Mouse (Mus musculus): Measurements from ENCODE around the gene Dld. TPM values are rescaled to one million over a fixed set of nuclear protein-coding genes. Genes with fewer than 3 reads are reported as not detected.

The Dld gene
- 475 TPM for polyA plus RNA-seq (2014; fragmentation: Illumina TruSeq; extraction: RNeasy Lipid Tissue Mini Kit (QIAGEN cat#74804))

GRCm38 (mm10) chr12:31350944-31351928 lies at the start of gene Dld:
Gene Dld (minus strand): TSS chr12:31351453.

GRCm38 (mm10) chr12:31390571-31390970 lies 39.3 kb upstream of the Dld start, which contains the start of gene Slc26a3:
Gene Slc26a3 (plus strand): TSS chr12:31390871.

Other genes with a start within 250 kb of the Dld start
- gene Gm6993, start 110.7 kb downstream of the Dld start, polyA plus RNA-seq (2014; fragmentation: Illumina TruSeq; extraction: RNeasy Lipid Tissue Mini Kit (QIAGEN cat#74804)) = not detected
- gene Lamb1, start 86.2 kb downstream of the Dld start, polyA plus RNA-seq (2014; fragmentation: Illumina TruSeq; extraction: RNeasy Lipid Tissue Mini Kit (QIAGEN cat#74804)) = 68.5 TPM
- gene Slc26a3, start 39.4 kb upstream of the Dld start, polyA plus RNA-seq (2014; fragmentation: Illumina TruSeq; extraction: RNeasy Lipid Tissue Mini Kit (QIAGEN cat#74804)) = 1.3 TPM
- 66.4 TPM for gene Cbll1, start 148.2 kb upstream of the Dld start, polyA plus RNA-seq (2014; fragmentation: Illumina TruSeq; extraction: RNeasy Lipid Tissue Mini Kit (QIAGEN cat#74804))
- gene Slc26a4, start 208.5 kb upstream of the Dld start, polyA plus RNA-seq (2014; fragmentation: Illumina TruSeq; extraction: RNeasy Lipid Tissue Mini Kit (QIAGEN cat#74804)) = not detected

Measured in ovary, adult 10 weeks (tissue).